Mouse (Mus musculus) adrenal gland, adult 18-20 months (tissue): ENCODE data around the gene Atpaf1. TPM values are rescaled to one million over a fixed set of nuclear protein-coding genes. Genes with fewer than 3 reads are reported as not detected.

Experiments
- DNase-seq, 2 experiments: peaks; one replicate each; pipeline ENCODE4 v3.0.0; 2021 to 2022; ENCODE audit warnings: low spot score in 2 of 2
- long read RNA-seq, 2 experiments: library from polyadenylated mRNA; stranded (forward); transcript quantifications; one replicate each; pipeline ENCODE4 v2.0.0; 2021
- total RNA-seq, 2 experiments: library from RNA; stranded (reverse); gene quantifications; 1 replicate in 1 of 2; 2 replicates in 1 of 2; pipeline ENCODE4 v1.2.3; 2021

Atpaf1 gene
- 10 to 100 TPM; 45.2 to 51.9 TPM for total RNA-seq
- long read RNA-seq, experiment 1, transcript Atpaf1-203 (9 exons, 2,330 nt): major isoform, 23 of 26 reads
- long read RNA-seq, experiment 1, partial matches to known transcripts: 0 of 26 reads
- long read RNA-seq, experiment 1, other reads (novel, unspliced or antisense): 3 of 26 reads
- long read RNA-seq, experiment 2, transcript Atpaf1-203 (9 exons, 2,330 nt): major isoform, 104 of 116 reads
- long read RNA-seq, experiment 2, partial matches to known transcripts: 3 of 116 reads
- long read RNA-seq, experiment 2, other reads (novel, unspliced or antisense): 9 of 116 reads

DNA sequence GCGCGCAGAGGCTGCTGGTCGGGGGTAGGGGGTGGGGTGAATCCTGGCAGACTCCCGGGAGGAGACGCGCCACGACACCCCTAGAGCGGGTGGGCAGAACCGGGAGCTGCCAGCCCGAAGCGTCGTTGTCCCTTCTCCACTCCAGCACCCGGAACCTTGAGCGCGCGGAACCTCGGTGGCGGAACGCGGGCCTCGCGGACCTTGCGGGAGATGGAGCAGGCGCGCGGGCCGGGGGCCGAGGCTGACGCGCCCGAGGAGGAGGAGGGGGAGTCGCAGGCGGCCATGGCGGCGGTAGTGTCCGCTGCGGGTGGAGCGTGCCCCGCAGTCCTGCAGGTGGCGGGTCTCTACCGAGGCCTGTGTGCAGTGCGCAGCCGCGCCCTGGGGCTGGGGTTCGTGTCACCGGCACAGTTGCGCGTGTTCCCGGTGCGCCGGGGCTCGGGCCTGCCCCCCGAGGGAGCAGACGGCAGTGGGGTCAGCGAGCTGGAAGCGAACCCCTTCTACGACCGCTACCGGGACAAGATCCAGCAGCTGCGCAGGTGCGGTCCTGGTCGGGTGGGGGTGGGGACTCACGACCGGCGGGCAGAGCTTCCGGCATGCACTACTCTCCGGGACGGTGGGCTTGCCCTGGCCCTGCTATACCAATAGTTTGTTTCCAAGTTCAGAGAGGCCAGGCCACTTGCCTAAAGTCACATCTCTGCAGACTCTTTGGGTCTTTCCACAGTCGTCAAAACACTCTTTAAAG, at the start of gene Atpaf1:
Atpaf1 (plus strand) TSS at position 44 of the 742 bp plus-strand sequence.
- DNase-seq: peak; percentile 75 to 77

DNA sequence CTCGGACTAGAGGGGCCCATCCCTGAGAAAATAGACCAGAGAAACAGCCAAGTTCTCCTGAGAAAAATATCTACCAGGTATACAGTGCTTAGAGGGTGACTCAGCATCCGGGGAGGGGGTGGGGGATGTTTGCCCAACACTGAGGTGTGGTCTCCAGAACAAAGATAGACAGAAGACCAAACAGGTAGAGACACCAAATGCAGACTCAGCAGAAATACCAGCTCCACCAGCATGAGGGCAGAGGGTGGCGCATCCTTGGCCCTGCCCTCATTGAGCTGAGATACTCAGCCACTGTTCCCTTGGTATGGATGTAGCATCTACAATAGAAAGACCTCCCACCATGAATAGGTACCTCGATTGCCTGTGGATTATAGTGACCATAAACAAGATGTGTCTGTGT, 49.7 kb upstream of the Atpaf1 start:
- no peak for DNase-seq

DNA sequence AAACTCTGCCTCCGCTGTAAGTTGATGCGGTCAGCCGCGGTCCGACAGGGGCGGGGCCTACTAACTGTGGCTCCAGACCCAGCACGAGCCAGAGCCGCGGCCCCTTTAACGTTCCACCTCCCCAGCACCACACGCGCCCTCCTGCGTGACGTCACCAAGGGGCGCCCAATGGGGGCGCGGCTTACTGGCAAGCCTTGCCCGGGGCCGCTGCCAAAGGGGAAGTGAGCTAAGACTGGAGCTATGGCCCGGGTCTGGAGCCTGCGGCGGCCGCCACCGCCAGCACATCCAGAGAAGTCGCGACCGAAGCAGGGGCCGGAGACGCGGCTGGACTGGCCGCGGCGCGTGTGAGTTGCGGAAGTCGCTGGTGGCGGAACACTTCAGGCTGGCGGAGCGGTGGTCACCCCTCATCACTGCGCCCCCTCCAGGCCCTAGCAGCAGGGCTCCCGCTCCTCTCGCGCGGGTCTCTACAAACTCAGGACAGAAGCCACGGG, 47.0 kb upstream of the Atpaf1 start, which contains the start of gene Efcab14:
Efcab14 (plus strand) TSS at position 194 of the 491 bp plus-strand sequence.
- DNase-seq: peak; percentile 97 to 98

DNA sequence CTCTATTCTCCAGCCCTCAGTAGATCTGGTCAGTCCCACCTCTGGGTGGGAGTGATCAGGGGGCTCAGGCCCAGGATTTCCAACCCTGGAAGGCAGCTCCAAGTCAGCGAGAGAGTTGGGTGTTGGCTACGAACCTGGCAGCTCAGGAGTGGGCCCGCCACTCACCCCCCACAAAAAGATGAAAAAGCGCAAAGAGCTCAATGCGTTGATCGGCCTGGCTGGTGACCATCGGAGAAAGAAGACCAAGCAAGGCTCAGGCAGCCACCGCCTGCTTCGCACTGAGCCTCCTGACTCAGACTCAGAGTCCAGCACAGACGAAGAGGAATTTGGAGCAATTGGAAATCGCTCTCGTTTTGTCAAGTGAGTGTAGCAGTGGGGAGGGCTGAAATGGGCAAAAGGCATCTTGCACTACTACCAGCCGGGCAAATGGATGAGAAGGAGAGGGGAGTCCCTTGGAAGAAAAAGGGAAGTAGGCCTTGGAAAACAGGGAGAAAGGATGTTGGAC, 46.1 kb upstream of the Atpaf1 start:
- DNase-seq: peak; percentile 30 to 33

DNA sequence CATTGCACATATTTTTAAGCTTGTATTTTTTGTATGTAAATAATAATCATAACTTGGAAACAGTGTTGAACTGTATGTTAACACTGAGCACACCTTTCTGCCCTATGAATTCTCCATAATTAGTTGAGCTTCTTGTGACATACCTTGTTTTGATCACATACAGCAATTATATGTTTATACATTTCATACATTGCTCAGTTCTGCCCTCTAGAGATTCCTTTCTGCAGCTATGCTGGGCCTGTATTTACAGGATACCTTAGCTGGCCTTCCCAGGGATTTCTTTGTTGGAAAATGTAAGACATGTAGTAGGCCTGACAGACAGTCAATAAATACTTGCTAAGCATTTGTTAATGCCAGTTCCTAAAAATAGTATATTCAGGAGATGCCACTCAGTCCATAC, 42.0 kb upstream of the Atpaf1 start:
- no peak for DNase-seq

DNA sequence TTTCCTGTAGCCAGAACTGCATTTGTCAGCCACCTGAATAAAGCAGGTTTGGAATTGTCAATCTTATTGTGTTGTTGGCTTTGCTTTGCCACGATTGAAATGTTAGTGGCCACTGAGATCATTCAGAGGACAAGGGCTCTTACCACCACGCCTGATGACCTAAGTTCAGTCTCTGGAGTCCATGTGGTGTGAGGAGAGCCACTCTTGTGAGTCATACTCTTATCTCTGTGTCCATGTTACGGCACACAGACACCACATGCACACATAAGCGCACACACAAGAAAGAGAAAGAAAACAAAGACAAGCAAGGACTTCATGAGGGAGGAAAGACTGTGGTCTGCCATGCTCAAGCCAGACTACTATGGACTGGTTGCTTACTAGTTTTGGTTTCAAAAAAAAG, 41.5 kb upstream of the Atpaf1 start:
- DNase-seq: no peak

- no peak for DNase-seq
Observed at GRCm38 (mm10) chr4:115748181-115748580, 36.4 kb upstream of the Atpaf1 start.

DNA sequence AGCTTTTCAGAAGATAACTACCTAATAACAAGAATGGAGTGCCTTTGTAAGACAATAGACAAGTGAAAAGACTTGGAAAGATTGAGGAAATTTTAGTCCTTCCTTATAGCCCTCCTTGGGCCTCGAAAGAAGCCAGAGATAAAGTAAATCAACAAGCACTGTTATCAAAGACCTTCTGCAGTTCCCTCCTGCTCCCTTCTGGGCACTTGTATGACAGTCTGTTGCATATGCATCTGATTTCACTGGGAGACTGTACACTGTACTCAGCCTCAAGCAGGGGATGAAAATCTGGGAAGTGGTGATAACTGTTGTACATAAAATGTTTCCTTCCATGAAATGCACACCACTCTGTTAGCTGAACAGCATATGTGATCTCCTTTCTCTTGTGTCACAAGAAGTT, 35.3 kb upstream of the Atpaf1 start:
- no peak for DNase-seq

- no peak for DNase-seq
Observed at GRCm38 (mm10) chr4:115754101-115754500, 30.5 kb upstream of the Atpaf1 start.

GRCm38 (mm10) chr4:115754851-115755250, 29.8 kb upstream of the Atpaf1 start:
- DNase-seq: no peak

- DNase-seq: peak in 1 of 2 experiments; percentile 46
Observed at GRCm38 (mm10) chr4:115761206-115761605, 23.4 kb upstream of the Atpaf1 start.

GRCm38 (mm10) chr4:115764581-115764980, 20.0 kb upstream of the Atpaf1 start:
- no peak for DNase-seq

GRCm38 (mm10) chr4:115767647-115768467, 16.8 kb upstream of the Atpaf1 start:
- no peak for DNase-seq

DNA sequence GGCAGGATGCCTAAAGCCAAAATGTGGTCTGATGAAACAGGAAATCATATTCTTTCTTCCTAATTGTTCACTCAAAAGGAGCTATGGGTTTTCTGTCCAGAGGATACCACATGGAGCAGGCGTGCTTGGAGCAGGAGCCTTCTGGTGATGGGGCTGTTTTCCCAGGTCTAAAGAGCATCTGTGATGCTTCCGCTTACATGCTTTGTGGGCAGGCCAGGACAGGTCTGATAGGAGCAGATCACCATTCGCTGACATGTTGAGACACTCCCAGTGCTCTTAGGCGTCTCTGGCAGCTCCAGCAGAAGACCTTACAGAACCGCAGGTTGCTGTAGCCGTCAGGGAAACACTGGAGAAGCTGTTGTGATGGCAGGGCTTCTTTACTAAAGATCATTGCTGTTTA, 9.6 kb upstream of the Atpaf1 start:
- no peak for DNase-seq

- no peak for DNase-seq
Observed at GRCm38 (mm10) chr4:115777627-115778026, 7.0 kb upstream of the Atpaf1 start.

DNA sequence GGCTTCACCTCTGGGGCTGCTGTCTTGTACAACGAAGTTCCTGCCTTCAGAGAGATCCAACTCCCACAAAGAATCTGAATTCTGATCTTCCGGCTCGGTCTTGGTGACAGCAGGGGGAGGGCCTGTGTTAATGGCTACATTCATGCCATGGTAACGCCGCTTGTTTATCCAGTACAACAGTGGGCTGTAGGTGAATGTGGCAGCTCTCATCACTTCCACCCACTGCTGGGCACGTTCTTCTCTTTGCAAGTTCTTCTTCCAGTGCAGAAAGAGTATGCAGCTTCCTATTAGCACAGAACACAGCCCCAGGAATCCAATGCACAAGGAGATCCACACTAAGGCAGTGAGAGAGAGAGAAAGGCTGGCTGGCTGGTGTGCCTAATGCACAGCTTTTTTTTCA, 4.3 kb upstream of the Atpaf1 start:
- no peak for DNase-seq

GRCm38 (mm10) chr4:115780918-115781317, 3.7 kb upstream of the Atpaf1 start, which contains the start of gene Tex38:
TSS of gene Tex38 (minus strand) at chr4:115781018.
- DNase-seq: no peak

DNA sequence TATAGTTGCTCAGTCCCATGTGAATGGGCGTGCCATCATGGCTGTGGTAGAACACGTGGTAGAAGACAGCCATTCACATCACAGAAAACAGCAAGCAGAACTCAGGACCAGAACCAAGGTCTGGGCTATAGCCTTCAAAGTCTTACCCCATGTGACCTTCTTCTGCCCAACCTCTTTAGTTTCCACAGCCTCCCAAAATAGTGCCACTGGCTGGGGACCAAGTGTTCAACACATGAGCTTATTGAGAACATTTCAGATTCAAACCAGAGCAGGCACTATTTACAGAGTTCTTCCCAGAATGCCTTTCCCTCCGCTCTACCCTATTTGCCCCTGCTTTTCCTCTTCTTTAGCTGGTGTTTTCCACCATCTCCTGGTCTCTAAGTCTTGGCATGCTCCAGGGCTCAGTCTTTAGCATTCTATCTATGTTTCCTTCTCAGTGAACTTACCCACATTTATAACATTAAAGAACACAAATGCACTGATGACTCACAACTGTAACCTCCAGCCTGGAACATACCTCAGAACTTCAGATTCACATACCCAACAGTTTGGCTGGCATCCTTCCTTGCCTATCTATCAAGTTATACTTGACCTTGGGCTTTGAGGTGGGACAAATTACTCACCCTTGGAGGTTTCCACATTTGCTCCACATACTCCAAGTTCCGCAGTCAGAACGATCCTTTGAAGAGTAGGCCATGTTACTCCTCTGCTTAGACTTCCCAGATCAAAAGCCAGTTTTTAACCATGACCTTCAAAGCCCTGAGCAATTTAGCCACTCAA, 2.4 kb upstream of the Atpaf1 start:
- DNase-seq: peak in 1 of 2 experiments; percentile 22

GRCm38 (mm10) chr4:115785511-115786034, 961 bp downstream of the Atpaf1 start:
- DNase-seq: no peak

DNA sequence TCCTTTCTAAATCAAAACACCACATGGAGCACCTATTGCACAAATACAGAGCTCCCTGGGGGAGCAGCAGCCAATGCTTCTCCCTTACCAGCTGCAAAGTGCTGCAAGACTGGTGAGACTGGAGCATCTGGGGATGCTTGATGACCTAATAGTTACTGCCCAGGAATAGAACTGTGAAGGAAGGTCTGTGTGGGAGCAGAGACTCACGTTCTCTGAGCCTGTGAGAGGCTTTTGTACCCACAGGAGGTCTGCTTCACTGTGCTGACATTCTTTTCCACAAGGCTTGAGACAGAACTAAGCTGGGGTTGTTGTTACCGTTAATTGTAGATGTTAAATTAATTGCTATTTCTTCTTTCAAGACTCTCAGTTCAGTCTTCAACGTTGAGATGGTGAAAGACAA, 6.3 kb downstream of the Atpaf1 start:
- DNase-seq: no peak
